Mouse (Mus musculus): ENCODE measurements around the gene Acvrl1. TPM values are rescaled to one million over a fixed set of nuclear protein-coding genes. Genes with fewer than 3 reads are reported as not detected.

Acvrl1 gene
- total RNA-seq (2015; ENCODE audit: low replicate concordance) (1.1 and 23.1 TPM in 2 replicates), total RNA-seq (2017; ENCODE audit: low replicate concordance) (0.08 and 1.3 TPM in 2 replicates)

- ATAC-seq (replicated peaks; ENCODE audit: low FRiP score, poor library complexity, severe bottlenecking), result no peak
These were observed at the start of gene Acvrl1 for GRCm38 (mm10) chr15:101128181-101129089. Gene Acvrl1 (plus strand): TSS chr15:101128522.

DNA sequence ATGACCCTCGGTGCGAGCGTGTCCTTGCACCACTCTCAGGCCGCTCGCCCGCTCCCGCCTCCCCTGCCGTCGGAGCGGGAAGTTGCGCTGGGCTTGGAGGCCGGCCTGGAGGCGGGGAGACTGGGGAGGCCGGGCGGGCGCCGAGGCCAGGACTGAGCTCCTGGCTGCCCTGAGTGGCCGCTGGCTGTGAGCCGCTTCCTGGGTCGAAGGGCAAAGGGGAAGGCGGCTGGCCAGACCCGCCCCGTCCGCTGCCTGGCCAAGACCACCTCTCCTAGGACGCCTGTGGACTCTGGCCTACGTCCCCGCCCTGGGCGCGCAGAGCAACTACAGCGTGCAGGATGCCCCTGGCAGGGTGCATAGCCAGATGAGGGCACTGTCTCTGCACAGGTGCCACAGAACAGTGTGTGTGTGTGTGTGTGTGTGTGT, 49.6 kb upstream of the Acvrl1 start:
- no peak for ATAC-seq (replicated peaks; ENCODE audit: low FRiP score, poor library complexity, severe bottlenecking)

GRCm38 (mm10) chr15:101080031-101080520, 48.2 kb upstream of the Acvrl1 start:
- ATAC-seq (replicated peaks; ENCODE audit: low FRiP score, poor library complexity, severe bottlenecking), result no peak

DNA sequence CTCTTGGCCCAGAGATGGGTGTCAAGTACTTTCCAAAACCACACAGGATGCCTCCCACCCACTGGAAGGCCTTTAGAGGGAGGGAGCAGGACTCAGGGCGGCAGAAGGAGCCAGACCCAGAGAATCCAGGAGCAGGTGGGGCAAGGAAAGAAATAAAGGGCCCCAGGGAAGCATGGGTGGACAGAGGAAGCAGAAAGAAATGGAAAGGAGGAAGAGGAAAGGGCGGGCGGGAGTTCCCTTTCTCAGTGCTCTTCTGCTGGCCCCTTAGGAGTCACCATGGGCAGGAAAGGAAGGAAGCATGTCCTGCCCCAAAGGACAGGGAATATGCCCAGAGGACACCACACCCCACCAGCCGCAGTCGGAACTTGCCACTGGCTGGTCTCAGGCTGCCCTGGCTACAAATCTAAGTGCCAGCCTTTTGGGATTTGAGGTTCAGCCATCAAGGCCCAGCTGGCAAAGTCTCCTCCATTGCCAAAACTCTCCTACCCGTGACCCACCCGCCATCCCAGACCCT, 47.2 kb upstream of the Acvrl1 start:
- ATAC-seq (replicated peaks; ENCODE audit: low FRiP score, poor library complexity, severe bottlenecking), result no peak

DNA sequence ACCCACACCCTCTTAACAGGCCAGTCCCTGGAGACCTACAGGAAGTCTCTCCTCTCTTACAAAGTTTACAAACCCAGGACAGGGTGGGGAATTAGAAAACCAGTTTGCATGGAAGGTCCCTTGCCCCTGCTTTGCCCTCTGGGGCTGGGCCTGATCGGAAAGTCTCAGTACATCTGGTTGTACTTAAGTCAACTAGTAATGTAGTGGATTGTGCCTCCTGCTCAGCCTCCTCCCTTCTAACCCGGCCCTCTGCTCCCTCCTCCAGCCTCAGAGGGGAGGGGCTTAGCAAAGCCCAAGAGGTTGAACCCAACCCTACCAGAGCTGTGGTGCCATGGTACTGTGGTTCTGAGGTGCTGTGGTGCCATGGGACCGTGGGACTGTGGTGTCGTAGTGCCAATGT, 46.1 kb upstream of the Acvrl1 start:
- no peak for ATAC-seq (replicated peaks; ENCODE audit: low FRiP score, poor library complexity, severe bottlenecking)

DNA sequence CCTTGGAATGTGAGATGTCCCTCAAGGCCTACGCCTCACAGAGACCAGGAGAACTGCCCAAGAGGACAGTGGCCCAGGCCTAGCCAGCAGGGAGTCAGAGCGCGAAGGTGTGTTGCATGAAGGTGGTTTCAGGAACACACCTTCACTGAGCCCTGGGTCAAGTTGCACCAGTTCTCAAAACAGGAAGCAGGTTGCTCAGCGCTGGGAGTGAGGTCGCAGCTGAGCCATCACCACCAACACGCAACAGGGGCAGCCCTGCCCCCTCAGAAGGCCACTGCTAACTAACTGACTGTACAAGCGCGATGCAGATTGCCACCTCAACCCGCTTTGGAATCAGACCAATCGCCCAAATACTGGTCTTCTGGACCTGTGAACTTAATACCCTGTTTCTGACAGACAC, 43.8 kb upstream of the Acvrl1 start:
- ATAC-seq (replicated peaks; ENCODE audit: low FRiP score, poor library complexity, severe bottlenecking), result no peak

GRCm38 (mm10) chr15:101086451-101086850, 41.9 kb upstream of the Acvrl1 start:
- ATAC-seq (replicated peaks; ENCODE audit: low FRiP score, poor library complexity, severe bottlenecking), result no peak

- no peak for ATAC-seq (replicated peaks; ENCODE audit: low FRiP score, poor library complexity, severe bottlenecking)
These were observed 41.4 kb upstream of the Acvrl1 start for GRCm38 (mm10) chr15:101086956-101087355.

DNA sequence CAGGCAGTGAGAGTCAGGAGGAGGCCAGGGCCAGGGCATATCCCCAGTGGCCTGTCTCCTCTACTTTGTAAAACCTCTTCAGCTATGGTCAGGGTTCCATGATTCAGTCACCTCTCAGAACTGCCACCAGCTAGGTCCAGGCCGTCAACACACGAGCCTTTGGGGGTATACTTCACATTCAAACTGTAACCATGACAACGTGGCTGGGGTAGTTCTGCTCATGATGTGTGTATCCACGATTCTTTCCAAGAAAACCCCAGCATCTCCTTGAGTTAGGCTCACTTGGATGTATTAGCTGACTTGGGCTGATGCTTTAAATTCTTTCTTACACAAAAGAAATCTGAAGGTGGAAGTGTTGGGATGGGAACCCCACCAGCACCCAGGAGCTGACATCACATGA, 40.0 kb upstream of the Acvrl1 start:
- no peak for ATAC-seq (replicated peaks; ENCODE audit: low FRiP score, poor library complexity, severe bottlenecking)

DNA sequence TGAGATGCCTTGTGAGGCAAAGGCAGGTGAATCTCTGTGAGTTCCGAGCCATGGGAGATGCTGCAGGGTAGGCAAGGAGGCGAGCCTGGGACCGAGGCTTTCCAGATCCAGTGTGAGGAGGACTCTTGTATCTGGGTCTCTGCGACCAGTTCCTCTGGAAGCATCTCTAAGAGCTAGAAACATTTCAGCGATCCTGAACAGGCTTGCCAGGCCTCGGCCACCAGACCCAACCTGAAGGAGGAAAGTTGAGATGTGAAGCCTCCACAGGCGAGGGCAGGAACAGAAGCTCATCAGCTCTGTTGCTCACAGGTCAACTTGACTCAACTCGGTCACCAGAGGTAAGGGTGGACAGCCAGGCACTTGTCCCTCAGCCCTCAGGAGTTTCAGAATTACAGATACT, 36.8 kb upstream of the Acvrl1 start:
- no peak for ATAC-seq (replicated peaks; ENCODE audit: low FRiP score, poor library complexity, severe bottlenecking)

- ATAC-seq (replicated peaks; ENCODE audit: low FRiP score, poor library complexity, severe bottlenecking), result no peak
These were observed 36.0 kb upstream of the Acvrl1 start for GRCm38 (mm10) chr15:101092121-101092828.

- ATAC-seq (replicated peaks; ENCODE audit: low FRiP score, poor library complexity, severe bottlenecking), result no peak
These were observed 35.3 kb upstream of the Acvrl1 start for GRCm38 (mm10) chr15:101092829-101093648.

GRCm38 (mm10) chr15:101093988-101094387, 34.3 kb upstream of the Acvrl1 start:
- no peak for ATAC-seq (replicated peaks; ENCODE audit: low FRiP score, poor library complexity, severe bottlenecking)

- ATAC-seq (replicated peaks; ENCODE audit: low FRiP score, poor library complexity, severe bottlenecking), result no peak
These were observed 33.3 kb upstream of the Acvrl1 start for GRCm38 (mm10) chr15:101094979-101095378.

- no peak for ATAC-seq (replicated peaks; ENCODE audit: low FRiP score, poor library complexity, severe bottlenecking)
These were observed 32.9 kb upstream of the Acvrl1 start for GRCm38 (mm10) chr15:101095392-101095791.

DNA sequence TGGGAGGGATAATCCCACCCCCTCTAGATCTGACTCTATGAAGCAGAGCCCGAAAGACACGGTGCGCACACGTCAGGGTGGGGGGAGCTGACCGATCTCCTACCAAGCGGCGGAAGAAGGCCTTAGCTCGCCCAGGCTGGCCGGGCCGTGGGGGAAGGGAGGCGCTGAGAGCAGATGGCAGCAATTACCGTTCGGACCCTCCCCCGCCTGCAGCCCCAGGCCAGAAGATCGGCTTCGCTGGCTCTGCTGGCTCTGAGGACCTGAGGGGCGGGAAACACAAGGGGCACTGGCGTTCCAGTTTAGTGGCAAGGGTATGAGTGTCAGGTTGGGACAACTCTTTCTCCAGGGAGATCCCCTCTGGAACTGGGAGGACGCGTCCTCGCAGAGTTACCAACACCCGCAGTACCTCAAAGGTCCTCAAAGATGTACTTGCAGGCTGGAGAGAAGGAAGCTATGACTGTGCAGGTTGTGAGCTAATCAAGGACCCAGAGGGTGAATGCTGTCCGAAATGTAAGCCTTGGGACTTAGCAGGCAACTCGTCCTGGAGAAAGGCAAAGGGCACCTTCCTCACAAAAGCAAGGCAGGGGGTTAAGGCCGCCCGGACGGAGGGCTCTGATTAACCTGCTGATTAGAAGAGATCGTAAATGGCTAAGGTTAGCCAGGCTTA, 30.2 kb upstream of the Acvrl1 start:
- ATAC-seq (replicated peaks; ENCODE audit: low FRiP score, poor library complexity, severe bottlenecking), result no peak

GRCm38 (mm10) chr15:101100996-101101395, 27.3 kb upstream of the Acvrl1 start:
- no peak for ATAC-seq (replicated peaks; ENCODE audit: low FRiP score, poor library complexity, severe bottlenecking)

- ATAC-seq (replicated peaks; ENCODE audit: low FRiP score, poor library complexity, severe bottlenecking), result no peak
These were observed 24.6 kb upstream of the Acvrl1 start for GRCm38 (mm10) chr15:101103605-101104304.
